Mouse (Mus musculus) regulatory T cell (primary cell): ENCODE measurements at regions not wholly inside any gene's neighbourhood (a gene's known extent, or its start where the extent isn't known, plus 50 kb on each side); places are given as distances from the start of the nearest gene placed in this dataset.

ENCODE experiments used
- in situ Hi-C: fragments of 300-600 bp; cut with MboI, MseI; formaldehyde crosslinking; loops from one replicate; pipeline ENCODE4 v1.15.1; 2025; ENCODE audit warnings: high pct_unique_total_duplicates

- in situ Hi-C loops: no loop called here
These were observed 212.6 kb upstream of the Igfbp7 start for GRCm38 (mm10) chr5:77620402-77620801.

- in situ Hi-C loops: no loop called here
These were observed 202.7 kb upstream of the Igfbp7 start for GRCm38 (mm10) chr5:77610496-77610895.

GRCm38 (mm10) chr5:77594719-77595118, 186.9 kb upstream of the Igfbp7 start:
- in situ Hi-C loops: no loop called here

GRCm38 (mm10) chr5:77589252-77589651, 181.4 kb upstream of the Igfbp7 start:
- in situ Hi-C loops: no loop called here

GRCm38 (mm10) chr5:77581702-77582101, 173.9 kb upstream of the Igfbp7 start:
- in situ Hi-C loops: no loop called here

GRCm38 (mm10) chr5:77581106-77581638, 173.3 kb upstream of the Igfbp7 start:
- in situ Hi-C loops: no loop called here

- in situ Hi-C loops: no loop called here
These were observed 172.2 kb upstream of the Igfbp7 start for GRCm38 (mm10) chr5:77579826-77580745.

- in situ Hi-C loops: no loop called here
These were observed 169.0 kb upstream of the Igfbp7 start for GRCm38 (mm10) chr5:77576881-77577280.

GRCm38 (mm10) chr5:77575780-77576179, 167.9 kb upstream of the Igfbp7 start:
- in situ Hi-C loops: no loop called here

GRCm38 (mm10) chr5:77570364-77570763, 162.5 kb upstream of the Igfbp7 start:
- in situ Hi-C loops: loop anchor here (5.0 kb wide), 1 partner anchor 58 kb away; no protein-coding TSS in a partner anchor

GRCm38 (mm10) chr5:77568121-77568520, 160.3 kb upstream of the Igfbp7 start:
- in situ Hi-C loops: no loop called here

- in situ Hi-C loops: no loop called here
These were observed 144.7 kb upstream of the Igfbp7 start for GRCm38 (mm10) chr5:77552580-77552979.

- in situ Hi-C loops: no loop called here
These were observed 144.2 kb upstream of the Igfbp7 start for GRCm38 (mm10) chr5:77552081-77552480.

GRCm38 (mm10) chr5:77546001-77546620, 138.3 kb upstream of the Igfbp7 start:
- in situ Hi-C loops: no loop called here

- in situ Hi-C loops: no loop called here
These were observed 124.6 kb upstream of the Igfbp7 start for GRCm38 (mm10) chr5:77532261-77533015.

- in situ Hi-C loops: no loop called here
These were observed 122.5 kb upstream of the Igfbp7 start for GRCm38 (mm10) chr5:77530376-77530775.

GRCm38 (mm10) chr5:77517252-77517651, 109.4 kb upstream of the Igfbp7 start:
- in situ Hi-C loops: no loop called here

GRCm38 (mm10) chr5:77515448-77515847, 107.6 kb upstream of the Igfbp7 start:
- in situ Hi-C loops: no loop called here

GRCm38 (mm10) chr5:77502684-77503083, 94.8 kb upstream of the Igfbp7 start:
- in situ Hi-C loops: no loop called here

- in situ Hi-C loops: no loop called here
These were observed 92.2 kb upstream of the Igfbp7 start for GRCm38 (mm10) chr5:77499949-77500460.

- in situ Hi-C loops: no loop called here
These were observed 86.8 kb upstream of the Igfbp7 start for GRCm38 (mm10) chr5:77494601-77495000.

GRCm38 (mm10) chr5:77488969-77489368, 81.1 kb upstream of the Igfbp7 start:
- in situ Hi-C loops: no loop called here
